Mouse (Mus musculus): Measurements from ENCODE around the gene Afap1l2. TPM values are rescaled to one million over a fixed set of nuclear protein-coding genes. Genes with fewer than 3 reads are reported as not detected.
A peak's percentile ranks its signal among the peaks of the same experiment; 100 is the strongest.

The Afap1l2 gene
- total and polyA plus RNA-seq, 3 experiments: 0.17 to 3.1 (median 0.44) TPM

- dilution Hi-C loops (cut with MboI; ENCODE audit: extremely low pct_ligation_motif_present, extremely low pct_unique_long_range_greater_than_20kb, low sequenced_read_pairs): no loop called here
- DNase-seq (ENCODE audit: extremely low read depth): peak; percentile 32
- H3K4me3 ChIP-seq (replicated peaks in 1 of 3; ENCODE audit: low read depth in 2 of 3, low read length in 2 of 3, poor library complexity in 1 of 3): no peak overlapping the region
These were observed 99.4 kb downstream of the Afap1l2 start for GRCm38 (mm10) chr19:56908472-56909270.

DNA sequence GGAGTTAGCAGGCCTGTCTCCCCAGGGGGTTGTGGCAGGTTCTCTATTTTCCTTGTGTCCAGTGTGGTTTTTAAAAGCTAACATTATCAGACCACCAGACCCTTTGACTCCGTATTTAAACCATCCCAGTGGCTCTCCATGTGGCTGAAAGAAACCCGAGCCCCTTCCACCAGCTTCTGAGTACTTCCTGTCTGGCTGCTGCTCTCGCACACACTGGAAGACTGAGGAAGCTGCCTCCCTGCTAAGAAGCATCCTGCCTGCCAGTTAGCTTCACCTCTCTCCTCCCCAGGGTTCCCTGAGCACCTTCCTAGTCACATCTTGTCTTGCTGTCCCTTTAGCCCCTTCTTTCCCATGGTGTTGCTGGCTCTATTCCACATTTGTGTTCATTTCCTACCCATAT is 100.2 kb downstream of the Afap1l2 start:
- dilution Hi-C loops (cut with MboI; ENCODE audit: extremely low pct_ligation_motif_present, extremely low pct_unique_long_range_greater_than_20kb, low sequenced_read_pairs): no loop called here

More at GRCm38 (mm10) chr19:56908472-56909270, 99.4 kb downstream of the Afap1l2 start:
- H3K27ac ChIP-seq (ENCODE audit: insufficient read depth, low read depth): no peak overlapping the region
- no peaks in the 10 kb centered on the region for H3K36me3 ChIP-seq (replicated peaks in 1 of 2; ENCODE audit: control insufficient read depth in 1 of 2, insufficient read depth in 1 of 2, low read length in 1 of 2)
- H3K4me2 ChIP-seq (ENCODE audit: insufficient read depth, low read depth, poor library complexity, severe bottlenecking): no peak overlapping the region
- in situ Hi-C loops (cut with MboI; ENCODE audit: low pct_ligation_motif_present, low pct_unique_long_range_greater_than_20kb, low sequenced_read_pairs): loop anchor here (10.0 to 25.0 kb wide), 2 partner anchors 404 to 484 kb away; partner anchors contain the start of gene Ablim1
- H3K4me1 ChIP-seq (ENCODE audit: control insufficient read depth in 1 of 2, insufficient read depth in 2 of 2): peaks cover 0 to 7% of the 10 kb centered on the region in 2 experiments; a peak in 2 of 4 replicates
- H3K9me3 ChIP-seq (replicated peaks; ENCODE audit: low read length): no peaks in the 10 kb centered on the region
- no peak overlapping the region for H3K9ac ChIP-seq (ENCODE audit: insufficient read depth, low read depth)
- no peak for TF ChIP-seq CHD1 (IDR thresholded peaks at IDR 0.05; ENCODE audit: low read depth, low read length)
- no peak for TF ChIP-seq GABPA (IDR thresholded peaks at IDR 0.05; ENCODE audit: insufficient replicate concordance, low read depth, low read length)
- TF ChIP-seq CHD2 (IDR thresholded peaks at IDR 0.05; ENCODE audit: low read length): no peak
- TF ChIP-seq ZC3H11A (IDR thresholded peaks at IDR 0.05; ENCODE audit: low read depth, low read length): peak; percentile 26
- TF ChIP-seq ZNF384 (IDR thresholded peaks at IDR 0.05; ENCODE audit: low read depth, low read length): no peak
- TF ChIP-seq NRF1 (IDR thresholded peaks at IDR 0.05; ENCODE audit: low read depth, low read length): no peak
- no peak for TF ChIP-seq RCOR1 (conservative IDR thresholded peaks at IDR 0.05; ENCODE audit: low read depth, low read length)
- TF ChIP-seq MYC (IDR thresholded peaks at IDR 0.05; ENCODE audit: low read depth, low read length): no peak
- TF ChIP-seq MAX (IDR thresholded peaks at IDR 0.05; ENCODE audit: low read length): no peak
- TF ChIP-seq RAD21 (IDR thresholded peaks at IDR 0.05; ENCODE audit: low read depth, low read length): peak; percentile 73
- no peak for TF ChIP-seq ETS1 (conservative IDR thresholded peaks at IDR 0.05; ENCODE audit: low read depth, low read length)
- no peak for TF ChIP-seq USF2 (conservative IDR thresholded peaks at IDR 0.05; ENCODE audit: low read depth, low read length)
- no peak for TF ChIP-seq MAZ (IDR thresholded peaks at IDR 0.05; ENCODE audit: low read depth, low read length)
- TF ChIP-seq ZKSCAN1 (IDR thresholded peaks at IDR 0.05; ENCODE audit: borderline replicate concordance, low read depth, low read length): no peak
- TF ChIP-seq KAT2A (IDR thresholded peaks at IDR 0.05; ENCODE audit: insufficient replicate concordance, low read length): no peak
- no peak for TF ChIP-seq USF1 (IDR thresholded peaks at IDR 0.05; ENCODE audit: low read depth, low read length)
- peak; percentile 73 for TF ChIP-seq SMC3 (IDR thresholded peaks at IDR 0.05; ENCODE audit: low read depth, low read length)
- TF ChIP-seq SIN3A (IDR thresholded peaks at IDR 0.05; ENCODE audit: low read length): no peak
- no peak for TF ChIP-seq E2F4 (IDR thresholded peaks at IDR 0.05; ENCODE audit: insufficient replicate concordance, low read depth, low read length)
- no peak for TF ChIP-seq MEF2A (IDR thresholded peaks at IDR 0.05; ENCODE audit: borderline replicate concordance, low read depth, low read length)
- TF ChIP-seq HCFC1 (IDR thresholded peaks at IDR 0.05; ENCODE audit: low read depth, low read length): no peak
- no peak for TF ChIP-seq NELFE (IDR thresholded peaks at IDR 0.05; ENCODE audit: low read depth, low read length)
- no peak for TF ChIP-seq BHLHE40 (IDR thresholded peaks at IDR 0.05; ENCODE audit: low read depth, low read length)
- no peak for TF ChIP-seq TBP (conservative IDR thresholded peaks at IDR 0.05; ENCODE audit: low read depth, low read length)
- TF ChIP-seq EP300 (IDR thresholded peaks at IDR 0.05; ENCODE audit: low read length): no peak
- TF ChIP-seq MXI1 (IDR thresholded peaks at IDR 0.05; ENCODE audit: low read depth, low read length): no peak
- TF ChIP-seq POLR2A (IDR thresholded peaks at IDR 0.05; ENCODE audit: low read depth, low read length): no peak
- no peak for TF ChIP-seq JUND (conservative IDR thresholded peaks at IDR 0.05; ENCODE audit: low read depth, low read length)
- TF ChIP-seq CTCF (conservative IDR thresholded peaks at IDR 0.05 in 1 of 2, IDR thresholded peaks at IDR 0.05 in 1 of 2; ENCODE audit: low read depth in 2 of 2, low read length in 2 of 2): peak; percentile 58 to 85
- TF ChIP-seq ELF1 (IDR thresholded peaks at IDR 0.05; ENCODE audit: low read depth, low read length): 0 out of 2 replicates have a peak, but pooled peaks have one; percentile 27
- TF ChIP-seq IRF4 (IDR thresholded peaks at IDR 0.05; ENCODE audit: low read depth, low read length): no peak
- no peak for TF ChIP-seq MAFK (IDR thresholded peaks at IDR 0.05; ENCODE audit: insufficient replicate concordance, low read length)
- no peak for TF ChIP-seq PAX5 (IDR thresholded peaks at IDR 0.05; ENCODE audit: low read length)
- no peaks in the 10 kb centered on the region for H3K79me2 ChIP-seq (replicated peaks; ENCODE audit: control insufficient read depth, extremely low read depth, insufficient read depth, poor library complexity, severe bottlenecking)
- H3K27me3 ChIP-seq (replicated peaks): no peaks in the 10 kb centered on the region

More for the DNA sequence above, 100.2 kb downstream of the Afap1l2 start:
- Histone ChIP-seq H3K4me3 (replicated peaks in 1 of 3; ENCODE audit: low read depth in 2 of 3, low read length in 2 of 3, poor library complexity in 1 of 3) (no peak overlapping the region), H3K4me1 (ENCODE audit: control insufficient read depth in 1 of 2, insufficient read depth in 2 of 2) (peaks cover 0 to 7% of the 10 kb centered on the region in 2 experiments; a peak in 2 of 4 replicates), H3K4me2 (ENCODE audit: insufficient read depth, low read depth, poor library complexity, severe bottlenecking) (no peak overlapping the region), H3K9me3 (replicated peaks; ENCODE audit: low read length) (no peaks in the 10 kb centered on the region), H3K9ac (ENCODE audit: insufficient read depth, low read depth) (no peak overlapping the region), H3K27ac (ENCODE audit: insufficient read depth, low read depth) (no peak overlapping the region), H3K36me3 (replicated peaks in 1 of 2; ENCODE audit: control insufficient read depth in 1 of 2, insufficient read depth in 1 of 2, low read length in 1 of 2) (no peaks in the 10 kb centered on the region), H3K27me3 (replicated peaks) (no peaks in the 10 kb centered on the region), H3K79me2 (replicated peaks; ENCODE audit: control insufficient read depth, extremely low read depth, insufficient read depth, poor library complexity, severe bottlenecking) (no peaks in the 10 kb centered on the region)
- DNase-seq (ENCODE audit: extremely low read depth): no peak
- TF ChIP-seq BHLHE40 (IDR thresholded peaks at IDR 0.05; ENCODE audit: low read depth, low read length) (no peak), ZMIZ1 (IDR thresholded peaks at IDR 0.05; ENCODE audit: low read depth, low read length) (no peak), POLR2A (IDR thresholded peaks at IDR 0.05; ENCODE audit: low read depth, low read length) (no peak), NELFE (IDR thresholded peaks at IDR 0.05; ENCODE audit: low read depth, low read length) (no peak), MAZ (IDR thresholded peaks at IDR 0.05; ENCODE audit: low read depth, low read length) (no peak), IRF4 (IDR thresholded peaks at IDR 0.05; ENCODE audit: low read depth, low read length) (no peak), KAT2A (IDR thresholded peaks at IDR 0.05; ENCODE audit: insufficient replicate concordance, low read length) (no peak)
- in situ Hi-C loops (cut with MboI; ENCODE audit: low pct_ligation_motif_present, low pct_unique_long_range_greater_than_20kb, low sequenced_read_pairs): loop anchor here (10.0 to 25.0 kb wide), 2 partner anchors 404 to 483 kb away; partner anchors contain the start of gene Ablim1
